Mouse (Mus musculus) cerebellum, adult (tissue): Measurements from ENCODE around the gene Ip6k3.

Experiments used
- ATAC-seq: cut with Nextera tagmentation; 2 replicates; pipeline ENCODE4 v1.9.2; 2017; ENCODE audit warnings: mild to moderate bottlenecking, moderate library complexity, mixed read lengths; ENCODE audit not compliant: insufficient number of reproducible peaks, low FRiP score, low TSS enrichment

Gene Ip6k3

GRCm38 (mm10) chr17:27167545-27167944, at the start of gene Ip6k3:
Gene Ip6k3 (minus strand): TSS chr17:27167795.
- ATAC-seq: no peak

- ATAC-seq: no peak
These were observed 45.4 kb upstream of the Ip6k3 start for GRCm38 (mm10) chr17:27212768-27213525.

DNA sequence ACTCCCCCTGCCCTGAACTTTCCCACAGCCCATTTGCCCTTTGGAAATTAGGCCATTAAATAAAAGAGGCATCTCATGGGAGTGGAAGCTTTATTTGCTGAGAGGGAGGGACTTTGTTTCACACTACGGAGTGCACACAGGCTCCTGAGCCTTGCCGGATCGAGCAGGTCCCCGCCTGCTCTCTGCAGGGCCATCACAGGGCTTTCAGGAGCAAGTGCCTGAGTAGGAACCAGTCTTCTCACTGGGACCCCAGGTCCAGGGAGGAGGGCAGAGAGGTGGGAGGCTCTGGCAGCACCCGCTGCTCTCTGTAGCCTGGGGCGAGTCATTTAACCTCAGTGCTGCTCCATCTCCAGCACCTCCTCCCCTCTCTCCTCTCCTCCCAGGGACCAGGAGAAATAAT, 44.4 kb upstream of the Ip6k3 start:
- no peak for ATAC-seq

DNA sequence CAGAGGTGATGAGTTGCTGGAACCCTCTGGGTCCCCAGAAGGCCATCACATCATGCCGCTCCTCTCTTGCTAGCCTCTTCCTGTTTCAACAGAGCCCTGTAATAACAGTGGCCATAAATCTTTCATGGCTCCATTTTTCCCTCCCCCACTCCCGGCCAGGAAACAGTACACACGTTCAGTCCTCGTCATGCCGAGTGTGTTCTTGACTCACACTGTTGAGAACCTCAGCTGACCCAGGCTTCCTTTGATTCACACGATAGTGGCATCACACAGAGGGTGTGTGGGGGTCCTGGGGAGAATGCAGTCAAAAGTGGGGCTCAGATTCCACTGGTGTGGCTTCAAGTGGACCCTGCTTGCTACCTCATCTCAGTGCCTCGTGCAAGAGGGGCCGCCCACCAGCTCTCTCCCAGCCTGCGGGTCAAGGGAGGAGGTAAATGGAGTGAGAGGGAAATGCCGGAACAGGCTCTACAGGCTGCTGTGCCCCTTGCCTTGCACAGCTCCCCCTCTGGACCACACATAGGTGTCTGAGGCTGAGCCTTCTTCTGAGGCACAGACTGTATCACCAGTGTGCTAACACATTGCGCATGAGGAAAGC, 39.6 kb upstream of the Ip6k3 start:
- ATAC-seq: no peak

- ATAC-seq: peak; percentile 81
These were observed 36.7 kb upstream of the Ip6k3 start, which contains the start of gene Lemd2 for GRCm38 (mm10) chr17:27204075-27204909. Gene Lemd2 (minus strand): TSS chr17:27204469.

- ATAC-seq: peak; percentile 31; the same call in 1 of the 2 replicates
These were observed 35.9 kb upstream of the Ip6k3 start for GRCm38 (mm10) chr17:27203358-27204074.

DNA sequence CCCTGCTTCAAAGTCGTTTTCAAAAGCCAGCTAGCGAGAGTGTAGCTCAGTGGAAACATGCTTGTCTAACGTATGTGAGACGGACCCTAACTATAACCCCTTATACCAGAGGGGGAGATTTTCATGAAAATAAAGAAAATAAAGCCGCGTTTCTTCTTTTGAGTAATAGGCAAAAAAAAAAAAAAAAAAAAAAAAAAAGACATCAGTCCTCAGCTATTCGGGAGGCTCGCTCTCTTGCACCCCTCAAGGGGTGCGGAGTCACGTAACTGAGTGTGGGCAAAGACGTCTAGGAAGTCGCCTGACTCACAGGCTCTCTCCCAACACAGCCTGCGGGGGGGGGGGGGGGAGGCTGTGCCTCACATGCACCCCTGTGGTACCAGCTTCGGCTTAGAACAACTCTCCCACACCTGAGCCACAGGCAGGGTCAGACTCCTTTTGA, 35.3 kb upstream of the Ip6k3 start:
- no peak for ATAC-seq

DNA sequence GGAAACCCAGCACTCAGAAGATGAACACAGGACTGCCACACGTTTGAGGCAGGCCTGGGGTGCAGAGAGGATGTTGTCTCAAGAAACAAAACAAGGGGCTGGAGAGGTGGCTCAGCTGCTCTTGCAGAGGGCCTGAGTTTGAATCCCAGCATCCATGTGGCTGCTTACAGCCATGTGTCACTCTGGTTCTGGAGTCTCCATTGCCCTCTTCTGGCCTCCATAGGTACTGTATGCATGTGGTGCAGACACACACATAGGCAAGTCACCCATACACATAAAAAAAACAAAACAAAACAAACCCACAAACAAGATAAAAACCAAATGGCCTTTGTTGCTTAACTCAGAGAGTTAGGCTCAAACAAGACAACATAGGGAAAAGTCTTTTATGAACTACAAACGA, 34.4 kb upstream of the Ip6k3 start:
- ATAC-seq: no peak

- ATAC-seq: no peak
These were observed 33.2 kb upstream of the Ip6k3 start for GRCm38 (mm10) chr17:27200801-27201200.

GRCm38 (mm10) chr17:27199864-27200263, 32.3 kb upstream of the Ip6k3 start:
- ATAC-seq: no peak

- ATAC-seq: no peak
These were observed 31.6 kb upstream of the Ip6k3 start for GRCm38 (mm10) chr17:27199205-27199604.

DNA sequence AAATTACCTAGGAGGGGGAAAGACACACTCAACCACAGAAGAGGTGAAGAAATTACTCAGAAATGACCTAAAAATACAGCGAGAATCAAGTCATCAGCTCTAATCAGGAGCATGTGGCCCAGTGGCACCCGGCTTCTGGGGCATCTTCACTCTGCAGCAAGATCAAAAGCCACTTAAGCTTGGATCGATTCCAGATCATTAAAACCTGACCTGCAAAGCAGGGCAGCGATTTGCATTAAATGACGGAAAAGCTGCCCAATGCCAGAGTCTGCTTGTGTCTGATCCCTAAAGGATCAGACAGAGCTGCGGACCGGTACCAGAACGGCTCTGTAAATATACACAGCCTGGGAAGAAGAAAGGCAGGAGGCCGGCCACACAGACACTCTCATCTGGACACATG, 28.6 kb upstream of the Ip6k3 start:
- ATAC-seq: no peak

DNA sequence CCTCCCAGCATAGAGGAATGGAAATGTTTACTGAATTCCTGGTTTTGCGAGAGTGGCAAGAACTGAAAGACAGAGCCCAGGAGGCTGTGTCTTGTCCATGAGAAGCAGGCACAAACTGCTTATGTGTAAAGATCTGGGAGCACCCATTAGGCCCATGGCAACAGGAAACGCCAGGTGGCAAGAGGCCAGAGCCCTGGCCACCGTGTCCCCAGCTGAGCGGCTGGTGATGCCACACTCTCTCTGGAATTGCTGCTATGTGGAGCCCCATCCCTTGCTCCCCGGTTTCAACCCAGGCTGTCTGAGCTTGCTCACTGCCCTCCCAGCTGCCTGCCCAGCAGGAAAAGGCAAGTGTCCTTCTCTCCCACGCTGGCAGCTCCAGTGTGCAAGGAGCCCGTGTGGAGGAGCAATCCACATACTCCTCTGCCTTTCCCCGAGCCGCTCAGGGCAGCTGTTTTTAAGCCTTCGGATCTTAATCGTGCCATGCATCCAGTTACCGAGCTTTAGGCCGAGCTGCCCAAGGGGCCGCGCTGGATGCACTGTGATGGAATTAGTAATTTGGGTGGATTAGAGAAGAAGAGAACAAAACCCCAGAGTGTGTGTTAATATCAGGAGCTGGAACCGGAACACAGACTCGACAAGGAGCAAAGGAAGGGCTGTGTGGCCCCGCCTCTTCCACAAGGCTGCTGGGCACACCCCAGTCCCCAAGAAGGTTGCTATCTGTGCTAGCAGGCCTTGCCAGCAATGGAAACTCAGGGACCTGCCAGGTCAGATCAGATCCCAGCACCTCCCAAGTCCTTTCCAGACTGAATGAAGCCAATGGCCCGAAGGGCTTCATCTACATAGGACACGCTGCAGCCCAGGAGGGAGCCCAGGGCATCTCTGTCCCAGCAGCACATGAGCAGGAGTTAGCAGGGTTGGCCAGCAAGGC, 26.9 kb upstream of the Ip6k3 start:
- no peak for ATAC-seq

DNA sequence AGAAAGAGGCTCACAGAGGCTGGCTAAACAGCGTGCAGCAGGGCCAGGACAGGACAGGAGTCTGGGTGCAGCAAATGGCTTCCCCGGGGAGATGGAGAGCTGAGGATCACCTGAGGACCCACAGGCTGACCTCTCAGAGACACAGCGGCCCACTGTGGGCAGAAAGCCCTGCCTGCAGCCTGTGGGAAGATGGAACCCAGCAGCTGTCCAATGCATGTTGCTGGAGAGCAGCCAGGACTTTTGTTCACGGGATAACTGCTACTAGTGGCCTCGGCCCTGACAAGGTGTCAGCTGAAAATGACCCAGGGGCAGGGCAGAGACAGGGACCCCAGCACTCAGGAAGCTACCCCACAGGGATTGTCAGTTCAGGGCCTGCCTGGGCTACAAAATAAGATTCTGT, 24.2 kb upstream of the Ip6k3 start:
- no peak for ATAC-seq

DNA sequence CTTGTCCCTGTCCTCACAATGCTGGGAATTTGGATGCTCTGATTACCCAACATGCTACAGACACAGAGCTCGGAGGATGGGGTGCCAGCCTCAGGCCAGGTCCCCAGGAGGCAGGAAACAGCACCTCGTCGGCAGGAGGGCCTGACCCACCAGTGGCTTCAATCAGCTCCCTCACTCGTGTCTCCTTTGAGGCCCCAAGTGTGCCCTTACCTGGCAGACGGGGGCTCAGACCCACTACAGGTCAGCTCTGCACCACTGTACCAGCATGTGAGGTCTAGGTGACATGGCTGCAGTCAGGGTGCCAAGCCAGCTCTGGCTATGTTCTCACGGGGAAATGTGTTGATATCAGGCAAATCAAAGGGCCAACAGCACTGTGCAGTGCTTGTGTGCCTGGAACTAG, 23.6 kb upstream of the Ip6k3 start:
- no peak for ATAC-seq

DNA sequence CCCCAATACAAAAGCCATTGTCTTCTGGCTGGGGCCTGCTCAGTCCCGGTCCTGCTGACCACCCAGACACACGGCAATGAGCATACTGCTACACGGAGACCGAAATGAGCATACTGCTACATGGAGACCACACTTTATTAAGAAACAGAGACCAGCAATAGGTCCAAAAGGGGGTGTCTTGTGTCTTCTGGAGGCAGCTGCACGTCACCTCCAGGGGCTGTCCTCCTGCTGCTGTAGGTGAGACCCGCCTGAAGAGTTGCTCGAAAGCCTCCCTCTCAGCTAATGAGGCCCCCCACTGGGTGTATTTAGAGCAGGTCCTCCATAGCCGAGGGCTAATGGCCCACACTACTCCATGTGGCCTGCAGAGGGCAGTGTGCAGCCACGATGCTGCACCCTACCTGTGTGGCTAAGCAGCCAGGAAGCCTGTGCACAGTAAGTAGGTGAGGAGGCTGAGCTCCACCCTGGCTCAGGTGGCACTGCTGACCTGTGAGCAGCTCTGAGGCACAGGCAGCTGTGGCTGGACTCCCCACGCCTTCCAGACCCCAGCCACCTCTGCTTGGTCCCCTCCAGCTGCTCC, 22.1 kb upstream of the Ip6k3 start:
- peak; percentile 70 for ATAC-seq

GRCm38 (mm10) chr17:27188883-27189282, 21.3 kb upstream of the Ip6k3 start:
- no peak for ATAC-seq

DNA sequence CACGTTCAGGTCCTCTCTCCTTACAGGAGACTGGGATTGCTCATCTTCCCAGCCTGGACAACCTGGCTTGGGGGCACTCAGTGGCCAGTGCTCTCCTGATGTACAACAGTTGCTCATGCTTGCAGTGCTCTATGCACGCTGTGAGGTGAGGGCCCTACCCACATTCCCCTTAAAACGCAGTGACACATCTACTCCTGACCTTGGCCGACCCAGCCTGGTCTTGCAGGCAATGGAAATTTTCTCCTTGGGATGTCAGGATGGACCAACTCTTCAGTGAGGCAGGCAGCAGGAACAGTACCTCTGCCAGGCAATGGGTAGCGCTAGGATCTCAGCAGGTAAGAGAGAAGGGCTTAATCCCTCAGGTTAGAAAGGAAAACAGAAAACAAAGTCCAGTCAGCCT, 19.5 kb upstream of the Ip6k3 start:
- no peak for ATAC-seq

DNA sequence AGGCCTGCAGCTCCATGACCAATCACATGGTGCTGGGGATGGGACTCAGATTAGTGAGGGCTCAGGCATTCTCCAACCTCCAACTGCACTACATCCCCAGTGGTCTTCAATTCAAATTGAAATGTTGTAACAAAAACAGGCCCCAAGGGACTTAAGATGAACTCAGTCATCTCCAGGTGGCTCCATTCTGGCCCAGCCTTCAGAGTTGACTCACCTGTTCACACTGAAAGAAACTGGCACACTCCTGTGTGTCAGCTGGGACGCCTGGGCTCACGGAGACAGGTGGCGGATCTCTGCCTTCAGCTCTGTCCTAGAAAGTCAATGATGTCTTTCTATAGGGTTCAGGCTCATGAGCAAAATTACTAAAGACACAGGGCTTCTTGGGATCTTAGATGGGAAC, 18.5 kb upstream of the Ip6k3 start:
- ATAC-seq: no peak
